ENCODE assay signal across 18 mouse cellular contexts in genomic region chr4:128877520-128877919, GRCm38 (mm10). TPM values are rescaled to one million over a fixed set of nuclear protein-coding genes. Genes with fewer than 3 reads are reported as not detected.
A peak's percentile ranks its signal among the peaks of the same experiment; 100 is the strongest.
DNase-seq lines count a peak whose midpoint lies in the region; ATAC-seq and TF ChIP-seq lines count a peak whose summit lies in the region.
"Had no signal": no experiment of that assay in that cellular context is flagged by ENCODE, and none has a peak within 500 bp of the region (broad histone marks: within the 10 kb centered on the region; RNA-seq: fewer than 3 reads in every experiment).

No protein-coding gene starts in this region.

- H3K36me3 ChIP-seq in midbrain, embryonic 10.5 days = no peaks in the 10 kb centered on the region
- no peaks in the 10 kb centered on the region for H3K36me3 ChIP-seq in midbrain, embryonic 11.5 days (ENCODE audit: control insufficient read depth, insufficient read depth, low read length)
- no peaks in the 10 kb centered on the region for H3K36me3 ChIP-seq in forebrain, postnatal 0 days (ENCODE audit: insufficient read depth)
- no peaks in the 10 kb centered on the region for H3K36me3 ChIP-seq in limb, embryonic 14.5 days (ENCODE audit: control insufficient read depth, insufficient read depth, low read length)
- H3K36me3 ChIP-seq: embryonic facial prominence, embryonic 15.5 days; kidney, embryonic 15.5 days had no signal

- H3K27ac ChIP-seq in midbrain, embryonic 10.5 days (replicated peaks) = peak overlapping the region; percentile 13; the same call in 1 of the 2 replicates
- no peak overlapping the region for H3K27ac ChIP-seq in midbrain, embryonic 11.5 days (ENCODE audit: low read depth, low read length)
- H3K27ac ChIP-seq in forebrain, postnatal 0 days (ENCODE audit: low read depth, low read length) = 0 out of 2 replicates have a peak overlapping the region, but pooled peaks have one; percentile 15
- peak overlapping the region; percentile 38; the same call in 1 of the 2 replicates for H3K27ac ChIP-seq in limb, embryonic 14.5 days (replicated peaks; ENCODE audit: low read depth, low read length)
- H3K27ac ChIP-seq: heart, adult 2 months; kidney, embryonic 15.5 days had no signal

- H3K9me3 ChIP-seq in midbrain, embryonic 10.5 days (replicated peaks) = peaks cover 6% of the 10 kb centered on the region
- no peaks in the 10 kb centered on the region; the same call in 1 of the 2 replicates for H3K9me3 ChIP-seq in midbrain, embryonic 11.5 days (ENCODE audit: control insufficient read depth, low read length)
- 0 out of 2 replicates have a peak, but pooled peaks cover 3% of the 10 kb centered on the region for H3K9me3 ChIP-seq in forebrain, postnatal 0 days (ENCODE audit: low read length)
- H3K9me3 ChIP-seq in limb, embryonic 14.5 days (ENCODE audit: control insufficient read depth, low read length) = no peaks in the 10 kb centered on the region
- H3K9me3 ChIP-seq: embryonic facial prominence, embryonic 15.5 days; kidney, embryonic 15.5 days; megakaryocyte, embryonic 14.5 days had no signal

- WGBS in midbrain, embryonic 10.5 days = 23% methylated on average over 6 of the region's 6 CpGs
- 18% methylated on average over 6 of the region's 6 CpGs for WGBS in midbrain, embryonic 11.5 days
- WGBS in forebrain, postnatal 0 days = 7% methylated on average over 6 of the region's 6 CpGs
- WGBS in limb, embryonic 14.5 days = 9% methylated on average over 6 of the region's 6 CpGs

- peaks cover 26% of the 10 kb centered on the region for H3K4me1 ChIP-seq in midbrain, embryonic 10.5 days
- H3K4me1 ChIP-seq in midbrain, embryonic 11.5 days (ENCODE audit: control insufficient read depth, insufficient read depth, low read length) = peaks cover 7% of the 10 kb centered on the region; the same call in 1 of the 2 replicates
- H3K4me1 ChIP-seq in forebrain, postnatal 0 days (ENCODE audit: insufficient read depth) = no peaks in the 10 kb centered on the region; the same call in 1 of the 2 replicates
- peaks cover 28% of the 10 kb centered on the region for H3K4me1 ChIP-seq in limb, embryonic 14.5 days (ENCODE audit: control insufficient read depth, insufficient read depth, low read length)

- TF ChIP-seq CTCF in forebrain, postnatal 0 days (IDR thresholded peaks at IDR 0.05; ENCODE audit: low read depth) = no peak

- no peak for TF ChIP-seq POLR2A in limb, embryonic 14.5 days (IDR thresholded peaks at IDR 0.05; ENCODE audit: borderline replicate concordance, extremely low read depth, insufficient read depth, insufficient read length)

- H3K4me2 ChIP-seq in midbrain, embryonic 11.5 days = no peak overlapping the region
- no peak overlapping the region for H3K4me2 ChIP-seq in forebrain, postnatal 0 days (ENCODE audit: low read depth)
- H3K4me2 ChIP-seq in limb, embryonic 14.5 days (replicated peaks; ENCODE audit: low read depth, low read length, severe bottlenecking) = no peak overlapping the region
- H3K4me2 ChIP-seq: embryonic facial prominence, embryonic 15.5 days; kidney, embryonic 15.5 days had no signal

- no peak overlapping the region for H3K4me3 ChIP-seq in midbrain, embryonic 10.5 days
- H3K4me3 ChIP-seq in midbrain, embryonic 11.5 days (ENCODE audit: low read depth, low read length) = no peak overlapping the region
- H3K4me3 ChIP-seq in forebrain, postnatal 0 days (ENCODE audit: low read depth, low read length) = no peak overlapping the region
- no peak overlapping the region for H3K4me3 ChIP-seq in limb, embryonic 14.5 days (replicated peaks; ENCODE audit: low read length)
- H3K4me3 ChIP-seq: embryonic facial prominence, embryonic 15.5 days; heart, adult 2 months; kidney, embryonic 15.5 days; megakaryocyte, embryonic 14.5 days had no signal

- no peak for DNase-seq in midbrain, embryonic 10.5 days (ENCODE audit: low spot score)
- no peak for DNase-seq in midbrain, embryonic 11.5 days (ENCODE audit: low spot score, missing footprints)
- no peak for DNase-seq in forebrain, postnatal 0 days
- no peak for DNase-seq in limb, embryonic 14.5 days (ENCODE audit: low spot score)
- no peak for DNase-seq in right cerebral cortex, postnatal 10 days (ENCODE audit: low spot score in 2 of 2)
- no peak for DNase-seq in right cerebral cortex, adult 2 months (ENCODE audit: low spot score in 2 of 2)
- no peak for DNase-seq in layer of hippocampus, adult 9-10 months (ENCODE audit: low spot score)
- DNase-seq: cerebellum, postnatal 10 days; heart, adult 2 months; heart, postnatal 4 days; lung, adult 2 months; right cerebral cortex, postnatal 14 days; thymus, postnatal 4 days had no signal

- no peak for ATAC-seq in midbrain, embryonic 11.5 days (ENCODE audit: low FRiP score)
- peak; percentile 35 for ATAC-seq in forebrain, postnatal 0 days
- no peak for ATAC-seq in limb, embryonic 14.5 days (ENCODE audit: low FRiP score, low read depth)
- no peak for ATAC-seq in CD4-positive, CD25-positive, alpha-beta regulatory T cell, adult 4 months
- ATAC-seq: Patski had no signal

- no peak overlapping the region for H3K9ac ChIP-seq in midbrain, embryonic 11.5 days (ENCODE audit: low read length)
- H3K9ac ChIP-seq in forebrain, postnatal 0 days = no peak overlapping the region
- H3K9ac ChIP-seq in limb, embryonic 14.5 days (ENCODE audit: low read depth, low read length, severe bottlenecking) = no peak overlapping the region
- H3K9ac ChIP-seq: embryonic facial prominence, embryonic 15.5 days; kidney, embryonic 15.5 days had no signal

- H3K27me3 ChIP-seq in midbrain, embryonic 10.5 days (ENCODE audit: low read depth, poor library complexity, severe bottlenecking) = peaks cover 26% of the 10 kb centered on the region
- no peaks in the 10 kb centered on the region for H3K27me3 ChIP-seq in midbrain, embryonic 11.5 days (ENCODE audit: control insufficient read depth, insufficient read depth, low read length)
- H3K27me3 ChIP-seq in forebrain, postnatal 0 days (ENCODE audit: insufficient read depth, low read length) = 0 out of 2 replicates have a peak, but pooled peaks cover 3% of the 10 kb centered on the region
- H3K27me3 ChIP-seq in limb, embryonic 14.5 days (ENCODE audit: control insufficient read depth, insufficient read depth, low read length) = no peaks in the 10 kb centered on the region
- H3K27me3 ChIP-seq: embryonic facial prominence, embryonic 15.5 days; kidney, embryonic 15.5 days had no signal

RNA-seq across cellular contexts. Expression of gene Trim62, which starts 5.9 kb away (rescaled TPM):
- polyA plus RNA-seq in midbrain, embryonic 10.5 days (2016; fragmentation: Nextera tagmentation; extraction: Ambion mirVana) = 7.6 and 10.0 TPM in 2 replicates
- 8.3 and 10.3 TPM in 2 replicates for polyA plus RNA-seq in midbrain, embryonic 11.5 days (2014; fragmentation: Nextera tagmentation; extraction: Ambion mirVana)
- total RNA-seq in forebrain, postnatal 0 days (2014; rRNA removed) = 10.9 and 15.7 TPM in 2 replicates
- polyA plus RNA-seq in forebrain, postnatal 0 days (2015; fragmentation: Nextera tagmentation; extraction: Ambion mirVana) = 15.5 and 20.4 TPM in 2 replicates
- polyA plus RNA-seq in limb, embryonic 14.5 days (2012; rRNA removed) = 9.2 and 12.3 TPM in 2 replicates
- polyA plus RNA-seq in limb, embryonic 14.5 days (2014; fragmentation: Nextera tagmentation; extraction: Ambion mirVana) = 9.2 and 10.0 TPM in 2 replicates
- 1 to 10 TPM; 1.3 to 1.6 TPM for polyA plus RNA-seq in CD4-positive, CD25-positive, alpha-beta regulatory T cell, adult 4 months (2017; shearing (Covaris generic))
